Mouse (Mus musculus): ENCODE data around the gene Pfdn6. TPM values are rescaled to one million over a fixed set of nuclear protein-coding genes. Genes with fewer than 3 reads are reported as not detected.
"Not testable (repeated sequence)": the region's sequence is repeated elsewhere in the genome, so short reads cannot be mapped to it uniquely, and the experiment has no call there.

Gene Pfdn6
- total RNA-seq (2021), result 10 to 100 TPM; 51.2 to 67.6 TPM
- long read RNA-seq, experiment 1, transcript Pfdn6-201 (4 exons, 807 nt), result major isoform, 22 of 26 reads
- long read RNA-seq, experiment 1, partial matches to known transcripts, result 1 of 26 reads
- long read RNA-seq, experiment 1, other reads (novel, unspliced or antisense), result 1 of 26 reads
- long read RNA-seq, experiment 2, transcript Pfdn6-201 (4 exons, 807 nt), result major isoform, 20 of 26 reads
- long read RNA-seq, experiment 2, partial matches to known transcripts, result 5 of 26 reads
- long read RNA-seq, experiment 2, other reads (novel, unspliced or antisense), result 1 of 26 reads

DNA sequence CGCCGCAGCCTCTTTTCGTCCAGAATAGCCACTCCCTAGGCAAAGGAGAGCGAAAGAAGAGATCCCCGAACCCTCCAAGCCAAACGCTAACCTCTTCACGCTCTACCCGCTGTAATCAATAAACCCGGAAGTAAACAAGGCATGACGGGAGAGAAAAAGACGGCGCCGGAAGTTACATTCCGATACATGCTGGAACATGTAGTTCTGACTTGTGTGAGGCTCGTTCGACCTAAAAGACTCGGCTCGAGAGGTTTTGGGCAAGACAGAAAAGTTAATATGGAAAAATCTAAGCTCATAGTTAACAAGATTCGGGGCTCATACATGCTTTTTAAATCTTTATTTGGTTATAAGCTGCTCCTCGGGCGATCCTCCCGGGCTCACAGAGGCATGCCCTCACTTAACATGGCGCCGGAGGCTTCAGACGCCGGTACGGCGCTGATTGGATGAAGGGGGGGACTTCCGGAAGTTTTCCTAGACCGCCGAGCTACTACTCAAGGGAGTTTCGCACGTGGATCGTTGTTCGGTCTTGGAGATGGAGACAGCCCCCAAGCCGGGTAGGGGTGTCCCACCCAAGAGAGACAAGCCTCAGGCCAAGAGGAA lies at the start of gene Pfdn6, which contains the start of gene Wdr46:
Pfdn6 (minus strand) TSS at position 138 of the 600 bp plus-strand sequence.
Wdr46 (plus strand) TSS at position 455 of the 600 bp plus-strand sequence.
- intact Hi-C loops (cut with DNase I), result loop anchor here (2.0 kb wide), 1 partner anchor 14 kb away; the partner anchor contains the start of gene Vps52
- no peak for TF ChIP-seq CTCF (IDR thresholded peaks at IDR 0.05)
- DNase-seq, result peak; percentile 92
- H3K27ac ChIP-seq, result peak within 1 kb of the TSS; percentile 96
- H3K4me3 ChIP-seq, result peak within 1 kb of the TSS; percentile 97

DNA sequence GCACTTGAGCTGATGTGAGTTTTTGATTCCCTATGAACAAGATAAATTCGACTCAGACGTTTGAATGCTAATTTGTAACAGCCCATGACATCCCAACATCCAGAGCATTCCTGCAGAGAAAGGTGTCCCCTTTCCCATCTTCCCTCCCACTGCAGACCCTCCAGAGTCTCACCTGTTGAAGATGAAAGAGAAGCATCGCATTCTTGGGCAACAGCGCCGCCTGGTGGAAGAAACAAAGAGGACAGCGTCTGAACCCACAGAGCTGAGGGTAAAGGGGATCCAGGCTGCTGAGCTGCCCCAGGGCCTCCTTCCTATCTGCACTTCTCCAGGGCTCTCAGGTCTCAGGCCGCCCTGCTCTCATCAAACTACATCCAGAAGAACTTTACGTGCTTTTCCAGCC lies 42.0 kb upstream of the Pfdn6 start:
- DNase-seq, result peak; percentile 67

DNA sequence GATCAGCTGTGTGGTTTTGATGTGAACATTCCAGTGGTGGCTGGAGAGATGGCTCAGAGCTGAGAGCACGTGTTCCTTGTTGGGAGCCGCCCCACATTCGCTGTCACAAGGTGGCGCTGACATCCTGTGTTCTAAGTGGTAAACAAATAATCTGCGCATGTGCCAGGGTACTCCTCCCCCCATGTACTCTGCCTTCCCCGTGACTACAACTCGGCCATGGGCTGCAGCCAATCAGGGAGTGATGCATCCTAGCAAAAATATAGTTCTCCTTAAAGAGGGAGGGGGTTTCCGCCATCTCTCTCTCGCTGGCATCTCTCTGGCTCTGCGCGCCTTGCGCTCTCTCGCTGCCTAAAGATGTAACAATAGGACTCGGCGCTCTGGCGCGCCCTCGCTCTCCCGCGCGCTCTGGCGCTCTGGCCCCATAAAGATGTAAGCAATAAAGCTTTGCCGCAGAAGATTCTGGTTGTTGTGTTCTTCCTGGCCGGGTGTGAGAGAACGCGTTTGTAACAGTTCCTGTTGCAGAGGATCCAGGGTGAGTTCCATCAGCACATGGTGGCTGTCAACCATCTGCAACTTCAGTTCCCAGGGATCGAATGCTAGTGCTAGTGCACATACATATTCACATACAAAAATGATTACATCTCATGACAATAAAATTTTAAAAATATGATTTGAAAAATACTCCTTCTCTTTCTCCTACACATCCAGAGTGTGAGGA lies 41.2 kb upstream of the Pfdn6 start:
- Histone ChIP-seq H3K4me3 (peak overlapping the region; percentile 81), H3K27ac (peak overlapping the region; percentile 90)
- intact Hi-C loops (cut with DNase I), result not testable (repeated sequence)
- peak; percentile 91 for DNase-seq
- TF ChIP-seq CTCF (IDR thresholded peaks at IDR 0.05), result peak; percentile 44; the same call in 1 of the 2 replicates

More for the DNA sequence above, 42.0 kb upstream of the Pfdn6 start:
- TF ChIP-seq CTCF (IDR thresholded peaks at IDR 0.05), result peak; percentile 81; the same call in 1 of the 2 replicates
- H3K4me3 ChIP-seq, result peak overlapping the region; percentile 81
- peak overlapping the region; percentile 90; the same call in 1 of the 2 replicates for H3K27ac ChIP-seq
- intact Hi-C loops (cut with DNase I), result loop anchor here (2.0 kb wide), 1 partner anchor 13 kb away; no protein-coding TSS in a partner anchor

DNA sequence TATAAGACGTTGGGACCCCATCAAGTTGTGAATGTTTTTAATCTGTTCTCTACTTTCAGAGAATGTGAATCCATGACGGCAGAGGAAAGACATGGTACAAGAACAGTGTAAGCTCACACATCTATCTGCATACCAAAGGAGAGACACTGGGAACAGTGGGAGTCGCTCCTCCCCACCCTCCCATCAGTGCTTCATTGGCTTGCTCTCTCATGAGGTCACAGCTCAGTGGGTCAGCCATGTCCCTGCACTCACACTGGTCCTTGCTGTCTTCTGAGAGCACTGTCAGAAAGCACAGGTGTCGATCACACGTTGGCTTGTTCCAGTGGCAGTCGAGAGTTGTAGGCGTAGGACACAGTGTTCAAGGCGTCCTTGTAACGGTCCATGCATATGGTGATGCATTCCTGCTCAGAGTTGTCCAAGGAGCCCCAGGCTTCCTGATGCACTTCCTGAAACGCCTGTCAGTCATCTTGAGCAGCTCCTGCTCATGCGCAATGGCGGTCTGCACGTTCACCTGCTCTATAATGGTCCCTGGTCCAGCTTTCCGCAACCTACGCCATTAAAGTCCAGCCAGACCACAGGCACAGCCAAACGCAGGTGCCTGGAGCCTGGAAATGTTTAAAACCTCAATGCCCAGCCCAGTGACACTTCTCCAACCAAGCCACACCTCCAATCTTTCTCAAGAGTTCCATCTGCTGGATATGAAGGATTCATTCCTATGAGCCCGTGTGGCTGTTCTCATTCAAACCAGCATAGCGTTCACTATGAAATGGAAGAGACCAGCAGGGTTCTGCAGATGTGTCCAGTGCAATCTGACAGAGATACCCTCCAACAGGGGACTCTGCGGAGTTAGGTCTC lies 40.3 kb upstream of the Pfdn6 start:
- intact Hi-C loops (cut with DNase I), result no loop called here
- peak overlapping the region; percentile 81 for H3K4me3 ChIP-seq
- no peak for TF ChIP-seq CTCF (IDR thresholded peaks at IDR 0.05)
- peak overlapping the region; percentile 90 for H3K27ac ChIP-seq
- DNase-seq, result no peak

DNA sequence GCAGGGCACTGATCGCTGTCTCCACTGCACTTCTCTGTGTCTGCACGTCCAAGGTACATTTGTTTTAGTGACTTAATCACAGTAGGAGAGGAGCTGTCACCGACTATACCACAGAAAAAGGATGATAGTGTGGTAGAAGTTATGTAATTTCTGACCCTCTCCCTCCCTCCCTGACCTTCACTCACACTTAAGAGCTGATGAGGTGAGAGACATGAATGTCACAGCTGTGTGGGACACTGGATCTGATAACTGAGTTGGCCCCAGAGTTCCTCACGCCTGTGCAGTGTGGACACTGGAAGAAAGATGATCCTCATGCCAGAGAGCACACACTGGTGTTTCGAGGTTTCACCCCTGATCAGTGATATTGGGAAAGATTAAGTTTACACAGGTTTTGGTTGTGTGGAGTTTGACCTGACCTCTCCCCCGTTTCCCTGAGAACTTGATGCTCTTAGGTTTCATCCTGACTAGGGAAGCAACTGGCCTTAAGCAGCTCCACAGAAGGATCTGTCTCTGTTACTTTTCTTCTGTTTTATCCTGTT lies 39.4 kb upstream of the Pfdn6 start:
- no peak for TF ChIP-seq CTCF (IDR thresholded peaks at IDR 0.05)
- Histone ChIP-seq H3K27ac (peak overlapping the region; percentile 90), H3K4me3 (no peak overlapping the region)
- intact Hi-C loops (cut with DNase I), result no loop called here
- DNase-seq, result no peak

DNA sequence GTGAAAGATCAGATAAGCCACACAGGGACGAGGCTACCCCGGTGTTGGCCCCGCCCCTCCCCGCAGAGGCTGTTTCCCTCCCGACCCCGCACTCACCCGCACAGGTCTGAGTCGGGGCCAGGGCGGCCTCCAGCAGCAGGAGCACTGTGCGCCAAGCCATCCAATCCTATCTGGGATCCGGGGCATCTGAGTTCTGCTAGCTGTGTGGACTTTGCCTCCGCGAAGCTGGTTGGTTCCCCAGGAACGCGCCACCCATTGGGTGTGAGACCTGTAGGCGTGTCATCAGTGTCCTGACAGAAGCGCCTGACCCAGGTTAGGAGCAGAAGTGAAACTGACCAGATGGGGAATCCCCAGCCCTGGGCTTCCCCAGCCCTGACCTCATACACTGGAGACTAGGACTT lies 38.5 kb upstream of the Pfdn6 start:
- peak; percentile 88 for DNase-seq
- Histone ChIP-seq H3K27ac (peak overlapping the region; percentile 90), H3K4me3 (peak overlapping the region; percentile 85)
- intact Hi-C loops (cut with DNase I), result no loop called here
- TF ChIP-seq CTCF (IDR thresholded peaks at IDR 0.05), result no peak

DNA sequence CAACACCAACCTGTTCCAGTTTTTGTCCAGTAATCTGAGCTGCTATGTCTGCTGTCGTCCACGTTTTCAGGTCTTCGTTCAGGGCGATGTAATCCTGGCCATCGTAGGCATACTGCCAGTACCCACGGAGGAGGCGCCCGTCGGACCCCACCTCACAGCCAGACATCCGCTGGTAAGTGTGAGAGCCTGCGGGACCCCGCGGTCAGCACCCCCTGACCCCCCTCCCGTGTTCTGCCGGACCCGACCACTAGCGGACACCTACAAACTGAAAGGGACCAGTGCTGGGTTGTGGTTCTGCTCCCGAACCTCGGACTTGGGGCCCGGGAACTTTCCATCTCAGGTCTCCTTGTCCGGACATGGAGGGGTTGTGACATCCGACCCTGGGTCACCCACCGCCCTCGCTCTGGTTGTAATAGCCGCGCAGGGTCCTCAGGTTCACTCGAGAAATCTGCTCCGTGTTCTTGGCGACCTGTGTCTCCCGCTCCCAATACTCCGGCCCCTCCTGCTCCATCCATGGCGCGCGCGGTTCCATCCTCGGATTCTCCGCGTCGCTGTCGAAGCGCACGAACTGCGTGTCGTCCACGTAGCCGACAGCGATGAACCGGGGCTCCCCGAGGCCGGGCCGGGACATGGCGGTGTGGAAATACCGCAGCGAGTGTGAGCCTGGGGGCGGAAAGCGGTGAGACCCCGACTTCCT lies 37.9 kb upstream of the Pfdn6 start:
- H3K4me3 ChIP-seq, result peak overlapping the region; percentile 85
- H3K27ac ChIP-seq, result peak overlapping the region; percentile 90
- intact Hi-C loops (cut with DNase I), result no loop called here
- no peak for DNase-seq
- no peak for TF ChIP-seq CTCF (IDR thresholded peaks at IDR 0.05)

DNA sequence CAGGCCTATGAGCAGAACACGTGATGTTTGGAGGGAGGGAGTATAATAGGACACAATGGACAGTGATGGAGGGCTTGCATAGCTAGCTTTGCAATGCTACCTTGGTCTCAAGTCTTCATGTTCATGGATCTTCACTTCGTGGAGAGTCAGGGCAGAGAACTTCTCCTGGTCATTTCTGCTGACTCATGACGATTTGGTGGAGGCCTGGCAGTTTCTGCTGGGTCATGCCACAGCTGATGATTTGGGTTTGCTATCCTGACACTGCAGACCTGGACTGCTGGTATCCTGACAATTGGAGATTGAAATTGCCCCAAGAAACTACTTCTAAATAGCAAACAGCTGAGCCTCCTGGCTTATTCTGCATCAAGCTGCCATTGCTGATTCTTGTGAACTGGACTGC lies 33.4 kb upstream of the Pfdn6 start:
- intact Hi-C loops (cut with DNase I), result no loop called here
- Histone ChIP-seq H3K27ac (no peak overlapping the region), H3K4me3 (no peak overlapping the region)
- DNase-seq, result no peak
- TF ChIP-seq CTCF (IDR thresholded peaks at IDR 0.05), result no peak

DNA sequence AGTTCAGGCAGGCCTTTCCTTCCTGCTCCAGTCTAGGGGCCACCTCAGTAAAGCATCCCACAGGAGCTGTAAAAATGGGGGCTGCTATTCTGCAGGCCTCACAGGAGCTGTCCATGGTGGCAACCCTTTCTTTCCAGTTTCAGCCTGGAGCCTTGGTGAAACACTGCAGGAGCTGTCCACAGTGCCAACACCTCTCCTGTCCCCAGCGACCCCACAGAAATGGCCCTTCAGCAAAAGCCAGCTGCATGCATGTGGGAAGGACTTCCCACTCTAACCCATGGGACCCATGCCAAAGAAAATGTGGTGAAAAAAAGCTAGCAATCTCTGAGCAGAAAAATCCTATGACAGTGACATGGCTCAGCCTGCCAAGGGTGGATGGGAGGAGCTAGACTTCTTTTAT lies 32.5 kb upstream of the Pfdn6 start:
- no peak overlapping the region for H3K27ac ChIP-seq
- TF ChIP-seq CTCF (IDR thresholded peaks at IDR 0.05), result no peak
- DNase-seq, result no peak
- intact Hi-C loops (cut with DNase I), result no loop called here
- H3K4me3 ChIP-seq, result no peak overlapping the region

DNA sequence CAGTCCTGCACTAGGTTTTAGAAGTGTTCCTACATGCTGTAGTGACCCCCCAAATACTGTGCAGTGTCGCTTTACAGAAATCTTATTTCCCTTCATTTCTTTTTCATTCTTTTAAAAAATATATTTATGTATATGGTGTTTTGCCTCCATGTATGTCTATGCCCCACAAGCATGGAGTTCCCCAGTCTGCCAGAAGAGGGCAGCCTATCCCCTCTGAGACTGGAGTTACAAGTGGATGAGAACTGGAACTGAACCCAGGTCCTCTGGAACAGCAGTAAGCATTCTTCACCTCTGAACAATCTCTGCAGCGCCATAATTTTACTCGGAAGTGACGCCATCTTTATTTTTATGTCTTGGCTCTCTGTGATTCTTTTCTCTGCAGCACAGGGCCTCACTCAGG lies 29.3 kb upstream of the Pfdn6 start:
- peak; percentile 11; the same call in 1 of the 2 replicates for TF ChIP-seq CTCF (IDR thresholded peaks at IDR 0.05)
- Histone ChIP-seq H3K4me3 (no peak overlapping the region), H3K27ac (no peak overlapping the region)
- intact Hi-C loops (cut with DNase I), result loop anchor here (2.0 kb wide), 1 partner anchor 13 kb away; no protein-coding TSS in a partner anchor
- DNase-seq, result no peak

DNA sequence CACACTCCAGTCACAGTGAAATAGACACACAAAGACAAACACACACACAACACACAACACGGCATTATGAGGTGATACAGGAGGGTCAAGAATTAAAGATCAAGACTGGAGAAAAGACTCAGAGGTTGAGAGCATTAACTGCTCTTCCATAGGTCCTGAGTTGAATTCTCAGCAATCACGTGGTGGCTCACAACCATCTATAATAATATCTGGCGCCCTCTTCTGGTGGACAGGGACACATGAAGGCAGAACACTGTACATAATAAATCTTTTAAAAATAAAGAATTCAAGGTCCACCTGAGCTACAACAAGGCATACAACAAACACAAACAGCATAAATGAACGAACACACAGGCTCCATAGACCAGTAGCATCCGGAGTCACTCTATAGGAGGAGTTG lies 28.8 kb upstream of the Pfdn6 start:
- intact Hi-C loops (cut with DNase I), result loop anchor here (2.0 kb wide), 1 partner anchor 14 kb away; no protein-coding TSS in a partner anchor
- no peak overlapping the region for H3K27ac ChIP-seq
- no peak overlapping the region for H3K4me3 ChIP-seq
- TF ChIP-seq CTCF (IDR thresholded peaks at IDR 0.05), result peak; percentile 33
- no peak for DNase-seq

Data from gastrocnemius, adult 2 months (tissue).